Mouse (Mus musculus) retina, postnatal 1 day (tissue): ENCODE measurements at regions not wholly inside any gene's neighbourhood (a gene's known extent, or its start where the extent isn't known, plus 50 kb on each side); places are given as distances from the start of the nearest gene placed in this dataset.

ENCODE experiments used
- DNase-seq: peaks from one replicate; pipeline ENCODE4 v3.0.0-alpha.2; 2012

- no peak for DNase-seq
Measured at GRCm38 (mm10) chr10:21483373-21483772, 106.3 kb downstream of the Aldh8a1 start.

- DNase-seq = no peak
Measured at GRCm38 (mm10) chr10:21488374-21488930, 104.5 kb upstream of the 1700020N01Rik start.

- no peak for DNase-seq
Measured at GRCm38 (mm10) chr10:21490910-21491309, 102.0 kb upstream of the 1700020N01Rik start.

GRCm38 (mm10) chr10:21492254-21492894 is 100.6 kb upstream of the 1700020N01Rik start:
- no peak for DNase-seq

GRCm38 (mm10) chr10:21494536-21494935 is 98.4 kb upstream of the 1700020N01Rik start:
- no peak for DNase-seq

- DNase-seq = no peak
Measured at GRCm38 (mm10) chr10:21497110-21497509, 95.8 kb upstream of the 1700020N01Rik start.

- no peak for DNase-seq
Measured at GRCm38 (mm10) chr10:21498143-21498542, 94.8 kb upstream of the 1700020N01Rik start.

- DNase-seq = no peak
Measured at GRCm38 (mm10) chr10:21501658-21502057, 91.3 kb upstream of the 1700020N01Rik start.

GRCm38 (mm10) chr10:21504431-21504830 is 88.5 kb upstream of the 1700020N01Rik start:
- no peak for DNase-seq

- no peak for DNase-seq
Measured at GRCm38 (mm10) chr10:21511386-21511785, 81.6 kb upstream of the 1700020N01Rik start.

GRCm38 (mm10) chr10:21512486-21512885 is 80.5 kb upstream of the 1700020N01Rik start:
- no peak for DNase-seq

GRCm38 (mm10) chr10:21517721-21518120 is 75.2 kb upstream of the 1700020N01Rik start:
- no peak for DNase-seq

- DNase-seq = no peak
Measured at GRCm38 (mm10) chr10:21520854-21521253, 72.1 kb upstream of the 1700020N01Rik start.

- no peak for DNase-seq
Measured at GRCm38 (mm10) chr10:21525555-21525954, 67.4 kb upstream of the 1700020N01Rik start.

GRCm38 (mm10) chr10:21528396-21528795 is 64.5 kb upstream of the 1700020N01Rik start:
- no peak for DNase-seq

- peak; percentile 14 for DNase-seq
Measured at GRCm38 (mm10) chr10:21529098-21529749, 63.7 kb upstream of the 1700020N01Rik start.

- DNase-seq = no peak
Measured at GRCm38 (mm10) chr10:21532142-21532541, 60.8 kb upstream of the 1700020N01Rik start.

- no peak for DNase-seq
Measured at GRCm38 (mm10) chr10:21535631-21536030, 57.3 kb upstream of the 1700020N01Rik start.

- DNase-seq = no peak
Measured at GRCm38 (mm10) chr10:21538481-21538880, 54.5 kb upstream of the 1700020N01Rik start.
